9 mouse cellular contexts compared by ENCODE assay signal in genomic region chr10:97158561-97159395, GRCm38 (mm10).
DNase-seq lines count a peak whose midpoint lies in the region; ATAC-seq and TF ChIP-seq lines count a peak whose summit lies in the region.
"Had no signal": no experiment of that assay in that cellular context is flagged by ENCODE, and none has a peak within 500 bp of the region (broad histone marks: within the 10 kb centered on the region; RNA-seq: fewer than 3 reads in every experiment).

No protein-coding gene starts in this region.

- H3K27ac ChIP-seq in kidney, adult 2 months (ENCODE audit: insufficient read depth, low read depth, low read length): no peak overlapping the region
- H3K27ac ChIP-seq in cerebellum, adult 2 months (ENCODE audit: insufficient read depth, low read length): peak overlapping the region; percentile 97
- peak overlapping the region; percentile 40; the same call in 1 of the 2 replicates for H3K27ac ChIP-seq in forebrain, postnatal 0 days (ENCODE audit: low read depth, low read length)
- peak overlapping the region; percentile 53 for H3K27ac ChIP-seq in midbrain, embryonic 13.5 days

- H3K9me3 ChIP-seq in forebrain, postnatal 0 days (ENCODE audit: low read length): no peaks in the 10 kb centered on the region
- H3K9me3 ChIP-seq in midbrain, embryonic 13.5 days: no peaks in the 10 kb centered on the region

- no peaks in the 10 kb centered on the region for H3K27me3 ChIP-seq in kidney, adult 2 months (replicated peaks; ENCODE audit: control insufficient read depth, insufficient read depth, low read length)
- H3K27me3 ChIP-seq in cerebellum, adult 2 months (ENCODE audit: control insufficient read depth, insufficient read depth, low read length): no peaks in the 10 kb centered on the region
- no peaks in the 10 kb centered on the region for H3K27me3 ChIP-seq in forebrain, postnatal 0 days (ENCODE audit: insufficient read depth, low read length)
- no peaks in the 10 kb centered on the region for H3K27me3 ChIP-seq in midbrain, embryonic 13.5 days

- no peak overlapping the region for H3K4me3 ChIP-seq in kidney, adult 2 months (ENCODE audit: insufficient read depth, low read depth, low read length)
- H3K4me3 ChIP-seq in cerebellum, adult 2 months (replicated peaks; ENCODE audit: insufficient read depth, low read depth, low read length): no peak overlapping the region
- no peak overlapping the region for H3K4me3 ChIP-seq in forebrain, postnatal 0 days (ENCODE audit: low read depth, low read length)
- H3K4me3 ChIP-seq in midbrain, embryonic 13.5 days (replicated peaks): no peak overlapping the region

- no peak for TF ChIP-seq CTCF in kidney, adult 2 months (conservative IDR thresholded peaks at IDR 0.05; ENCODE audit: insufficient read depth, insufficient read length, low read depth, low read length)
- no peak for TF ChIP-seq CTCF in cerebellum, adult 2 months (IDR thresholded peaks at IDR 0.05; ENCODE audit: borderline replicate concordance, insufficient read depth, low read depth, low read length)
- TF ChIP-seq CTCF in forebrain, postnatal 0 days (IDR thresholded peaks at IDR 0.05; ENCODE audit: low read depth): no peak

- WGBS in kidney, adult 2 months: 44% methylated on average over 11 of the region's 11 CpGs
- 22% methylated on average over 11 of the region's 11 CpGs for WGBS in cerebellum, adult 2 months
- WGBS in forebrain, postnatal 0 days: 34% methylated on average over 10 of the region's 11 CpGs
- WGBS in midbrain, embryonic 13.5 days: 23% methylated on average over 11 of the region's 11 CpGs

- peak; percentile 6 for DNase-seq in kidney, adult 2 months
- DNase-seq in kidney, adult 11 months: no peak
- peak in 1 of 2 experiments; percentile 59 for DNase-seq in cerebellum, adult 2 months
- DNase-seq in forebrain, postnatal 0 days: peak; percentile 48
- no peak for DNase-seq in natural killer cell, adult 2 months (ENCODE audit: low spot score in 2 of 2)
- DNase-seq in B cell, adult 2 months: no peak
- DNase-seq: right cerebral cortex, postnatal 14 days had no signal

- no peaks in the 10 kb centered on the region for H3K4me1 ChIP-seq in kidney, adult 2 months (ENCODE audit: control insufficient read depth, insufficient read depth, low read length)
- H3K4me1 ChIP-seq in cerebellum, adult 2 months (ENCODE audit: control insufficient read depth, insufficient read depth, low read length): peaks cover 20% of the 10 kb centered on the region; the same call in 1 of the 2 replicates
- H3K4me1 ChIP-seq in forebrain, postnatal 0 days (ENCODE audit: insufficient read depth): no peaks in the 10 kb centered on the region
- H3K4me1 ChIP-seq in midbrain, embryonic 13.5 days (replicated peaks): peaks cover 27% of the 10 kb centered on the region

- no peak overlapping the region for H3K9ac ChIP-seq in forebrain, postnatal 0 days
- H3K9ac ChIP-seq in midbrain, embryonic 13.5 days (replicated peaks): no peak overlapping the region

- peak; percentile 75 for ATAC-seq in forebrain, postnatal 0 days
- peak; percentile 25 for ATAC-seq in midbrain, embryonic 13.5 days
- ATAC-seq in erythroblast, adult 5-6 weeks (replicated peaks; ENCODE audit: low FRiP score, poor library complexity, severe bottlenecking): no peak

- no peak for TF ChIP-seq POLR2A in kidney, adult 2 months (IDR thresholded peaks at IDR 0.05; ENCODE audit: low read depth, low read length)
- no peak for TF ChIP-seq POLR2A in cerebellum, adult 2 months (IDR thresholded peaks at IDR 0.05; ENCODE audit: borderline replicate concordance, insufficient read depth, low read length)

- no peaks in the 10 kb centered on the region for H3K36me3 ChIP-seq in kidney, adult 2 months (ENCODE audit: control insufficient read depth, insufficient read depth, low read length)
- H3K36me3 ChIP-seq in forebrain, postnatal 0 days (ENCODE audit: insufficient read depth): no peaks in the 10 kb centered on the region
- H3K36me3 ChIP-seq in midbrain, embryonic 13.5 days: no peaks in the 10 kb centered on the region

- no peak overlapping the region for H3K4me2 ChIP-seq in forebrain, postnatal 0 days (ENCODE audit: low read depth)
- no peak overlapping the region for H3K4me2 ChIP-seq in midbrain, embryonic 13.5 days (replicated peaks)

Comparison
In these comparisons a context has a peak if more than half of its experiments do, and no peak if none do; other contexts are left out.
1. DNase-seq: peak in kidney, adult 2 months (single experiment) and forebrain, postnatal 0 days (single experiment); none in kidney, adult 11 months (single experiment), natural killer cell, adult 2 months (0 of 2) and B cell, adult 2 months (0 of 2).